Mouse (Mus musculus) lung, postnatal 0 days (tissue): ENCODE data around the gene Tcl1b3. TPM values are rescaled to one million over a fixed set of nuclear protein-coding genes. Genes with fewer than 3 reads are reported as not detected.

Source experiments
- ATAC-seq: fragments of 200-750 bp; cut with Nextera tagmentation; 2 replicates; pipeline ENCODE4 v1.8.0; 2017; ENCODE audit warnings: moderate library complexity
- DNase-seq: peaks from one replicate; pipeline ENCODE4 v3.0.0-alpha.2; 2016; ENCODE audit warnings: low spot score
- H3K27ac ChIP-seq: fragments of 300-500 bp; sonication (generic); 2 replicates; pipeline ENCODE4 v1.5.1; 2014; ENCODE audit warnings: antibody characterized with exemption, mild to moderate bottlenecking, low read length, mixed read lengths
- H3K27me3 ChIP-seq: fragments of 300-500 bp; sonication (generic); replicated peaks from 2 replicates; pipeline ENCODE4 v1.6.1; 2014; ENCODE audit warnings: low read length, mixed read lengths; ENCODE audit not compliant: insufficient read depth
- H3K36me3 ChIP-seq: fragments of 300-500 bp; sonication (generic); 2 replicates; pipeline ENCODE4 v1.6.1; 2014; ENCODE audit warnings: low read length, mixed read lengths; ENCODE audit not compliant: insufficient read depth
- H3K4me1 ChIP-seq: fragments of 300-500 bp; sonication (generic); 2 replicates; pipeline ENCODE4 v1.6.1; 2014; ENCODE audit warnings: antibody characterized with exemption, low read depth, low read length, mixed read lengths; ENCODE audit not compliant: insufficient read depth
- H3K4me2 ChIP-seq: fragments of 300-500 bp; sonication (generic); replicated peaks from 2 replicates; pipeline ENCODE4 v1.6.1; 2014; ENCODE audit warnings: low read depth, mild to moderate bottlenecking, low read length, moderate library complexity, mixed read lengths
- H3K4me3 ChIP-seq: fragments of 300-500 bp; sonication (generic); 2 replicates; pipeline ENCODE4 v1.5.1; 2014; ENCODE audit warnings: low read depth, low read length
- H3K9ac ChIP-seq: fragments of 300-500 bp; sonication (generic); replicated peaks from 2 replicates; pipeline ENCODE4 v1.6.1; 2014; ENCODE audit warnings: low read depth, mild to moderate bottlenecking
- H3K9me3 ChIP-seq: fragments of 300-500 bp; sonication (generic); 2 replicates; pipeline ENCODE4 v1.6.1; 2016; ENCODE audit warnings: low read length, mixed read lengths
- CTCF ChIP-seq: IDR thresholded peaks from 2 replicates; pipeline ENCODE4 v1.5.1; 2016; ENCODE audit warnings: antibody characterized with exemption, mild to moderate bottlenecking
- EP300 ChIP-seq: IDR thresholded peaks from 2 replicates; pipeline ENCODE4 v1.6.1; 2016; ENCODE audit warnings: antibody characterized with exemption, mild to moderate bottlenecking, control low read depth
- WGBS: fragments of 180-500 bp; shearing (Covaris S2); extraction: QIAGEN DNeasy Blood & Tissue Kit; methylation state at CpG from one replicate; pipeline ENCODE4 v1.1.7; 2014; 5-methylcytosine and 5-hydroxymethylcytosine counted together
- polyA plus RNA-seq: library from polyadenylated mRNA; unstranded; fragments of >200 nt; fragmentation: Nextera tagmentation; extraction: Ambion mirVana; gene quantifications from 2 replicates; pipeline ENCODE4 v1.2.1, GENCODE M21; 2015

The Tcl1b3 gene
- polyA plus RNA-seq, 1 experiment from 2014 or later, result not detected

GRCm38 (mm10) chr12:105207071-105207470, 16.2 kb downstream of the Tcl1b3 start:
- Histone ChIP-seq H3K36me3 (no peaks in the 10 kb centered on the region), H3K4me2 (no peak overlapping the region), H3K27me3 (no peaks in the 10 kb centered on the region), H3K9me3 (no peaks in the 10 kb centered on the region), H3K27ac (no peak overlapping the region), H3K4me1 (no peaks in the 10 kb centered on the region), H3K4me3 (no peak overlapping the region), H3K9ac (no peak overlapping the region)
- DNase-seq (no peak), ATAC-seq (no peak)
- TF ChIP-seq EP300 (no peak), CTCF (no peak)
- 54% methylated on average over 1 of the region's 1 CpGs for WGBS

- H3K4me2 ChIP-seq, result no peak overlapping the region
- no peaks in the 10 kb centered on the region for H3K4me1 ChIP-seq
- TF ChIP-seq CTCF, result no peak
- TF ChIP-seq EP300, result no peak
- 92% methylated on average over 1 of the region's 1 CpGs for WGBS
- H3K36me3 ChIP-seq, result no peaks in the 10 kb centered on the region
- DNase-seq, result no peak
- no peaks in the 10 kb centered on the region for H3K27me3 ChIP-seq
- H3K27ac ChIP-seq, result no peak overlapping the region
- no peak overlapping the region for H3K4me3 ChIP-seq
- no peak overlapping the region for H3K9ac ChIP-seq
- no peaks in the 10 kb centered on the region for H3K9me3 ChIP-seq
- ATAC-seq, result no peak
Measured at GRCm38 (mm10) chr12:105208441-105208840, 17.6 kb downstream of the Tcl1b3 start.

GRCm38 (mm10) chr12:105209231-105209630, 18.4 kb downstream of the Tcl1b3 start:
- H3K27ac ChIP-seq, result no peak overlapping the region
- no peak for ATAC-seq
- H3K27me3 ChIP-seq, result no peaks in the 10 kb centered on the region
- 90% methylated on average over 7 of the region's 7 CpGs for WGBS
- DNase-seq, result no peak
- no peak overlapping the region for H3K4me3 ChIP-seq
- H3K4me2 ChIP-seq, result no peak overlapping the region
- no peaks in the 10 kb centered on the region for H3K4me1 ChIP-seq
- no peaks in the 10 kb centered on the region for H3K9me3 ChIP-seq
- H3K9ac ChIP-seq, result no peak overlapping the region
- no peaks in the 10 kb centered on the region for H3K36me3 ChIP-seq
- no peak for TF ChIP-seq EP300
- TF ChIP-seq CTCF, result no peak

- Histone ChIP-seq H3K36me3 (no peaks in the 10 kb centered on the region), H3K4me3 (no peak overlapping the region), H3K27me3 (no peaks in the 10 kb centered on the region), H3K9ac (no peak overlapping the region), H3K27ac (no peak overlapping the region), H3K4me1 (no peaks in the 10 kb centered on the region), H3K4me2 (no peak overlapping the region), H3K9me3 (no peaks in the 10 kb centered on the region)
- ATAC-seq, result no peak
- TF ChIP-seq CTCF (no peak), EP300 (no peak)
- 66% methylated on average over 7 of the region's 7 CpGs for WGBS
- DNase-seq, result no peak
Measured at GRCm38 (mm10) chr12:105217101-105217760, 26.4 kb downstream of the Tcl1b3 start.

- Histone ChIP-seq H3K27me3 (no peaks in the 10 kb centered on the region), H3K9me3 (no peaks in the 10 kb centered on the region), H3K27ac (no peak within 1 kb of the TSS), H3K36me3 (no peaks in the 10 kb centered on the region), H3K4me2 (no peak within 1 kb of the TSS), H3K4me3 (no peak within 1 kb of the TSS), H3K9ac (no peak within 1 kb of the TSS), H3K4me1 (no peaks in the 10 kb centered on the region)
- ATAC-seq (no peak), DNase-seq (no peak)
- 86% methylated on average over 22 of the region's 22 CpGs for WGBS
- no peak for TF ChIP-seq CTCF
Measured at GRCm38 (mm10) chr12:105222601-105223319, 31.9 kb downstream of the Tcl1b3 start, which contains the start of gene Tcl1. Tcl1 (minus strand) TSS chr12:105222793.

- no peak for ATAC-seq
- H3K9me3 ChIP-seq, result no peaks in the 10 kb centered on the region
- TF ChIP-seq EP300, result no peak
- no peak for TF ChIP-seq CTCF
- DNase-seq, result no peak
- no peak overlapping the region for H3K9ac ChIP-seq
- H3K4me1 ChIP-seq, result no peaks in the 10 kb centered on the region
- no peaks in the 10 kb centered on the region for H3K36me3 ChIP-seq
- no peak overlapping the region for H3K4me3 ChIP-seq
- H3K27ac ChIP-seq, result no peak overlapping the region
- 54% methylated on average over 16 of the region's 16 CpGs for whole genome bisulfite sequencing
- no peak overlapping the region for H3K4me2 ChIP-seq
- H3K27me3 ChIP-seq, result no peaks in the 10 kb centered on the region
Measured at GRCm38 (mm10) chr12:105224621-105225320, 33.9 kb downstream of the Tcl1b3 start.
